Mouse (Mus musculus): ENCODE measurements around the gene Sesn2. TPM values are rescaled to one million over a fixed set of nuclear protein-coding genes. Genes with fewer than 3 reads are reported as not detected.
"Not testable (repeated sequence)": the region's sequence is repeated elsewhere in the genome, so short reads cannot be mapped to it uniquely, and the experiment has no call there.

Gene Sesn2
- total RNA-seq, 2 experiments from 2014 or later, result 9.2 to 12.3 TPM

DNA sequence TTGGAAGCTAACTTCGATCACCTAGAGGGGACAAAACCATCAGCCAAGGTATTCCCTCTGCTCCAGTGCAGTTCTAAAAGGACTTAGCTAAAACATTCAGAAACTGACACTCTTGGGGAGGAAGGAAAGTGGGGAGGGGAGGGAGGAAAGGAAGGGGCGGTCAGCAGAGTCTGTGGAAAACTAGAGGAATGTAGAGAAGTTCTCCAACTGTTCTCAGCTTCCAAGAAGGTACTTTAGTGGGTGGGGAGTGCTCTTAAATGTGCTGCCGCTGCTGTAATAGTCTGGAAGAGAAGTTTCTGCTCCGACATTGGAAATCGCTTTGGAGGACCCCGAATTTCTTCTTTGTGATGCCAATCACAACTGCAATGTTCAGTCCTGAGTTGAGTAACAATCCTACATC lies 21.3 kb downstream of the Sesn2 start:
- DNase-seq (ENCODE audit: low spot score in 2 of 2), result no peak
- intact Hi-C loops (cut with DNase I), result no loop called here

DNA sequence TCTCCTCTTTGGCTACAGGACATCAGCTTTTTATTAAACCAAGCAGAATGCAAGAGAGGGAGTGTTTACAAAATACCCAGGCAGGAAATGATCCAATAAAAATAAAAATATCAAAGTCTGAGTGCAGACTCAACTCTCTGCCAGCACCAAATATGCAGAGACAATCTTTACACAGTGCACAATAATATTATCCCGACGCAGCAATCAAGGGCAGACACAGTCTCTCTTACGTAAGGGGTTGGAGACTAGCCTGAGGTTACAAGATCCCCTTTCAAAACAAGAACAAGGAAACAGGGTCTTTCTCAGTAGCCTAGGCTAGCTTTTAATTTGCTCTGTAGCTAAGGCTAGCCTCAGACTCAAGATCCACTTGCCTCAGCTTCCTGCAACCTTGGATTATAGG lies 21.8 kb downstream of the Sesn2 start:
- intact Hi-C loops (cut with DNase I), result no loop called here
- no peak for DNase-seq (ENCODE audit: low spot score in 2 of 2)

DNA sequence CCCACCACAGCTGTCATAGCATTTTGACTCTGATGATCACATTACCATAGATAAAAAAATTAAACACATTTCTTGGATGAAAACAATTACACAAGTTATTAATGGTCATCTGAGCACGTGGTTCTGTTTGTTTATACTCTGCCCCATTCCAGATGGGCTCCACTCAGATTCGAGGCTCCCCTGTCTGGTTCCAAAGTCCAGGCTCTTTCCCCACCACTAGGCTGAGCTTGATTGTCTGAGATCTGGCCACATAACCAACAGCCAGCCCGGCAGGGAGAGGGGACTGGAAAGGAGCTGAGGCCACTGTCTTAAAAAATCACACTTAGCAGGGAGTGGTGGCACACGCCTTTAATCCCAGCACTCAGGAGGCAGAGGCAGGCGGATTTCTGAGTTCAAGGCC lies 25.5 kb downstream of the Sesn2 start:
- DNase-seq (ENCODE audit: low spot score in 2 of 2), result no peak
- intact Hi-C loops (cut with DNase I), result no loop called here

DNA sequence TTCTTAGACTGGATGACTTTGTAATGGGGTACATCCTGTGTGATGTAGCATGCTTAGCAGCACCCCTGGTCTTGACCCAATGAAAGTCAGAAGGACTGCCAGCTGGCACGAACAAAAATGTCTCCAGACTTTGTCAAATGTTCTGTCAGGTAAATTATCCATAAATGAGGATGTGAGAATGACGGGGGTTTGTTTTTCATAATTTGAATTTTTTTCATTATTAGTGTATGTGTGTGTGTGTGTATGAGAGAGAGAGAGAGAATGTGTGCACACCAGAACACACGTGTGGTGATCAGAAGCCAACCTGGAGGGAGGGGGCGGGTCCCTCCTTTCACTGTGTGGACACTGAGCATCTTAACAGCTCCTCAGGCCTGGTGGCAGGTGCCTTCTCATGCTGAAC lies 26.1 kb downstream of the Sesn2 start:
- intact Hi-C loops (cut with DNase I), result no loop called here
- DNase-seq (ENCODE audit: low spot score in 2 of 2), result no peak

DNA sequence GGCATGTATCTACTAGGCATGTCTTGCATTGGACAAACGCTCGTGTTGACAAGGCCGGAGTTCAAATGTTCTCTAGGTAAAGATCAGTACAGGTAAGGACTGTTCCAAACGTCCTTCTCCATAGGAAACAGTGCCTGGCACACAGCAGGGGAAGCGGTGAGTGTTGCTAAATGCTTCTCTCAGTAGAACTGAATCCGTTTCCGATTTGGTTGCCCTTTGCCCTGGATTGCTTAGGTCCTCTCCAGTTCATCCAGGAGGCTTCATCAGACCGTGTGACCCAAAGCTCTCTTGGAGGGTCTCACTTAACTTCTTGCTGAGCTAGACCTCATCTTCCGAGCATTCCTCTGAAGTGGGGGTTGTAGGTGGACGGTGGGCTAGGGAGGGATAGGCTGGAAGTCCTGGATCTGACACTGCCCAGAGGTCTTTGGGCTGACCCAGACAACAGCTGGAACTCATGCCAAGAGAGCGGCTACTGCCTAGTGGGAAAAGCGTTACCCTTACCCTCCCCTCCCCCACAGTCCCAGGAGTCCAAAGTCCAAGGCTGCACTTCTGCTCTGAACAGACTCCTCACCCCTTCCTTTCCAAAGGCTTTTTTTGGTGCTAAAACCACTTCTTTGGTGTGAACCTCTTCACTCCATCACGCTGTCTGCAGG lies 27.2 kb downstream of the Sesn2 start:
- intact Hi-C loops (cut with DNase I), result no loop called here

DNA sequence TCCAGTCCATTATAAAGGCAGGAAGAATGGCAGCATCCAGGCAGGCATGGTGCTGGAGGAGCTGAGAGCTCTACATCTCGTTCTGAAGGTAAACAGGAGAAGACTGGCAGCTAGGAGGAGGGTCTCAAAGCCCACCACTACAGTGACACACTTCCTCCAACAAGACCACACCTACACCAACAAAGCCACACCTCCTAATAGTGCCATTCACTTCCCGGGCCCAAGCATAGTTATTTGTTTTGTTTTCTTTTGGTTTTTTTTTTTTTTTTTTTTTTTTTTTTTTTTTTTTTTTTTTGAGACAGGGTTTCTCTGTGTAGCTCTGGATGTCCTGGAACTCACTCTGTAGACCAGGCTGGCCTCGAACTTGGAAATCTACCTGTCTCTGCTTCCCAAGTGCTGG lies 28.2 kb downstream of the Sesn2 start:
- intact Hi-C loops (cut with DNase I); DNase-seq (ENCODE audit: low spot score in 2 of 2): not testable (repeated sequence)

More for the DNA sequence above, 27.2 kb downstream of the Sesn2 start:
- DNase-seq (ENCODE audit: low spot score in 2 of 2), result no peak

DNA sequence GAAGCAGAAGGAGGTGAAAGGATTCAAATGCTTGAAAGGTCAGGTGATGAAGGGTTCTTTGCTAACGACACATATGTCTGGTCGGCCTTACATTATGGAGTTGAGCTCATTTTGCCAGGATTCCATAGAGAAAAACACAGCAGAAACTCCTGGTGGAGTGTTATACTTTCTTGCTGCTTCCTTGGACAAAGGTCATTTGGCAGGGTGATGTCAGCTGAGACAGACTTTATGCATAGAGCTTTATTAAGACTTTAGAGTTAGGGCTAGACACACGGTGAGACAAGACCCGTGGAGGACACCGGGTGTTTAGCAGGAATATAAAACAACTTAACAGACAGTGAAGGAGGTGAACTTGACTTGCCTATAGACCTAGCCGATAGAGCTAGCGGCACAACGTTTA lies 32.5 kb downstream of the Sesn2 start:
- no peak for DNase-seq (ENCODE audit: low spot score in 2 of 2)
- intact Hi-C loops (cut with DNase I), result no loop called here

DNA sequence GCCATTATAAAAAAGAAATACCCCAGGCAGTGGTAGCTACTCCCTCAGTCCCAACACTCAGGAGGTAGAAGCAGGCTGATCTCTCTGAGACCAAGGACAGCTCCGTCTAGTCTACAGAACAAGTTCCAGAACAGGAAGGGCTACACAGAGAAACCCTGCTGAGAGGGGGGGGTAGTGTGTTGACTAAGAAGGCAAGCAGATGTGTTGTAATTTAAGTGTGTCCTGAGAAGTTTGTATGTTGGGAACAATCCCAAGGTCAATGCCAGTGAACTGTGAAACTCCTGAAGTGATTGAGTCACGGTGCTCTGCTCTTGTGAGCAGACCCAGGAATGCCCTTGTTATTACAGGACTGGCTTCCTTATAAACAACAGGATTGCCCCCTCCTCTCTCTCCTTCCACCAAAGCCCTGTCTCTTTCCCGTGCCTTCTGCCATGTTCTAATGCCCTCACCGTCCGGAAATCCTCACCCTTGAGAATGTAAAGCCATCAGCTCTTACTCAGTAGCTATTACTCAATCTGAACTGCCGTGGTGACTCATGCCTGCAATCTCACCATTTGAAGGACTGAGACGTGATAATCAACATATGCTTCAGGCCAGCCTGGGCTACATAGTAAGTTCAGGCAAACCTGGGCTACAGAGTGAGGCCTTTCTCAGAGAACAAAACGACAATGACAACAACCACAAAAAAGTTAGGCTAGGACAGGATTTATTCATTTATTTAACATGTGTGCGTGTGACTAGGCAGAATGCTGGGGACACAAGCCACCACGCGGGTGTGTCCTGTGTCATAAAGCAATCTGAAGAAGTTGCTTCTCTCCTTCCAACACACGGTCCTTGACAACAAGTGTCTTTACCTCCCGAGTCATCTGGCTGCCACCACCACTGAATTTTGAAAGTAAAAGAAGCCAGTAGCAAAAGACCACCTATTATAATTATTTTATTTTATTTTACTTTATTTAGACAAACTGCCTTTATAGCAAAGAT lies 34.1 kb downstream of the Sesn2 start:
- DNase-seq (ENCODE audit: low spot score in 2 of 2), result no peak
- intact Hi-C loops (cut with DNase I), result no loop called here

DNA sequence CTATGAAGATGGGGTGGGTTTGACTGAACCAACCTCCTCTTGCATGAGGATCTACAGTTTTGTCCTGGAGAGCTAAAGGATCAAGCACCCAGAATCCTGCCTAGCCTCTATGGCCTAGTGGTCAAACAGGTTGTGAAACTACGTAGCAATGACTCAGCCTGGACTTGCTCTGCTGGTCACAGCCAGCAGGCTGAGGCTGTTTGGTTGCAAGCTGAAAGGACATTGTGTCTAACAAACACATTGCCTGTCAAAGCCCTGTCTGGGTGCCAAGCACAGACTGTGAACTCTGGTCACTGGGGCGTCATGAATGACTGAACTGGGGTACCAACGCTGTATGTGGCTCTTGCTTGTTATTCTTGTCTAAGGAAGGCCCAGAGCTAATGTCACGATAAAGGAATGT lies 35.7 kb downstream of the Sesn2 start:
- intact Hi-C loops (cut with DNase I), result no loop called here
- DNase-seq (ENCODE audit: low spot score in 2 of 2), result no peak

DNA sequence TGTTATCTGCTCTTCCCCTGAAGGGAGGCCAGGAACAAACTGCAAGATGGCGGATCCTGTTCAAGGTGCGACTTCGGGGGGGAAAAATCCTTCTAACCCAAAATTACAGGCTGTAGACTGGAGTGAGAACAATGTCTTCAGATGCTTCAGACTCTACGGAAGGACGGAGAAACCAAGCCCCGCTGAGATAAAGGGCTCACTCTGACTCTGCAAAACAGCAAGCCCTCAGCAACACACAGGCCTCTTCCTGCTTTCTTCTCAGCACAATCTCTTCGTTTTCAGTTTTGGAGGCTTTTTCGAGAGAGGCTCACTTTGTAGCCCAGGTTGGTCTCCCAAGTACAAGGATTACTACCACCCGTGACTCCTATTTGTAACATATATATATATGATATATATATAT lies 36.9 kb downstream of the Sesn2 start:
- DNase-seq (ENCODE audit: low spot score in 2 of 2), result no peak
- intact Hi-C loops (cut with DNase I), result no loop called here

DNA sequence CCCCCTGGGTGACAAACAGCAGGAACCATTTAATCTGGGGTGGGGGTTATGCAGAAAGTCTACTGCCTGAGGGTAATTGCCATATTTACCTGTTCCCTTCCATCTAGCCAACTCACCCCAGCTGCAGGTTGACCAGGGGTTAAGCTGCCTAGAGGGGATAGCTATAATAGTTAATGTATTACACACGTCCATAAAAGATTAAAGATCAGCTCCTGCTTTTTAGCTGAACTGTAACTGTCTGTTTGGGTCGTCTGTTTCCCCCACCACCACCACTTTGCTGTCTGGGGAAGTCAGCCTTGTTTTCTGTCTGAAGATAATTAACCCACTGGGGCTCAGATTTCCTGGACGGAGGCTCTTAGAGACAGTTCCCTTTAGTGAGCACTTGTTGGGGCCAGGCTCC lies 40.4 kb downstream of the Sesn2 start:
- intact Hi-C loops (cut with DNase I), result no loop called here
- no peak for DNase-seq (ENCODE audit: low spot score in 2 of 2)

DNA sequence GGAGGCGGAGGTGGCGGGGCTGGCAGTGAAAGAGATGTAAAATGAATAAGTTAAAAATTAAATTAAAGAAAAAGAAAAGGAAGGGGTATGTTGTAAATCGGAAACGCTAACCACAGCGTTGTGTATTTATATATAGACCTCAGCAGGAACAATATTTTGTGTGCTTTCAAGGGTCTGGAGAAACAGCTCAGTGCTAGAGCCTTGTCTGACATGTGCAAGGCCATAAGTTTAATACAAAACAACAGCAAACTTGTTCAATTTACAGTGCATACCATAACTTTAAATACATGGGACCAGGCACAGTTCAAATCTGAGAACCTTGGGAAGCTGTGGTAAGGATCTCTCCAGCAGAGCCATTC lies 46.1 kb downstream of the Sesn2 start:
- no peak for DNase-seq (ENCODE audit: low spot score in 2 of 2)
- intact Hi-C loops (cut with DNase I), result no loop called here

DNA sequence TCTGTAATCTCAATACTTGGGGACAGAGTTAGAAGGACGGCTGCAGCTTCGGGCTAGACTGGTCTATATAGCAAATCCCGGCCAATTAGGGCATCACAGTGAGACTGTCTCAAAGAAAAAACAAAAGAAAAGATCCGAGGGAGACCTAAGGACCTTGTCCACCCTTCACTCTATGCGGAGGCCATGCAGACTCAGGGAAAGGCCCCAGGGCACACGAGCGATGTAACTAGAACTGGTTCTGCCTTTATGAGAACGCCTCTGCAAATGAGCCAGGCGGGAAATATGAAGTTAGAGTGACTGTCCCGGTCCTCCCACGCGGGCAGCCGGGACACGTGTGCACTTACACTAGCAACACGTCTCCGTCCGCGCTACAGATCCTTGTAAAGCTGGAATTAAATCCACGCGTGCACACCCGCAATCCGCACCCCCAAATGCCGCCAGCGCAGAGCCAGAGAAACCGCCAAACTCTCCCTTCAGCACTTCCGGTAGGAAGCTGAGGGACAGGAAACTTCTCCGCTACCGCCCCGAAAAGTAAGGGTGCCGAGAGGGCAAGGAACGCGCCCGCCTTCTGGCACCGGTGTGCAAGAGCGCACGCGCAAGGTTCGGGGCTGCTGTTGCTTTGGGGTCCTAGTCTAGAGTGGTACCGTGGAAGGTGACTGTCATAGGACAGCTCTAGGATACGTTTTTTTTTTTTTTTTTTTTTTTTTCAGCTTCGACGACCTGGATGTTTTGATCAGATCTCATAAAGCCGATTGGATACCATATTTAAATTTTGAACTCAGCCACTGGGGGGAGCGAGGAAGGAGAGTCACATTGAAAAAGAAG lies 46.7 kb downstream of the Sesn2 start, which contains the start of gene Med18:
Med18 (minus strand) TSS at position 492 of the 825 bp plus-strand sequence.
- peak; percentile 95 for DNase-seq (ENCODE audit: low spot score in 2 of 2)
- intact Hi-C loops (cut with DNase I), result loop anchor here (2.0 kb wide), 1 partner anchor 51 kb away; no protein-coding TSS in a partner anchor

DNA sequence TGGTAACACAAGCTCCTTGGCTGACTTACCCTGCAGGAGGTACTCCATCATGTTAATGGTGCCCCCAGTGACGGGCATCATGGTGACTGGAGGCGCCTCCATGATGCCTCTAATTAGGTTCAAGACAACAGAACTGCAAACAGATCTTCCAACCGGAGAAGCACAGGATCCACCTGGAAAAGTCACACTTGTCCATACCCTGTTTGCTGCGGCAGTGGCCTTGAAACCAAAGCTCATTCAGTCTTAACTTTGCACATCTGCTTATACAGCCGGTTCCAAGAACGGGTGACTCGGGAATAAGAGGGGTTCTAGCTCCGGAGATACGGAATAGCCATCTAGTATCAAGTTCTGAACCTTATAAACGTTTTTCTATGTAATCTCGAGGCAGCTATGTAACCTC lies 47.5 kb downstream of the Sesn2 start:
- no peak for DNase-seq (ENCODE audit: low spot score in 2 of 2)
- intact Hi-C loops (cut with DNase I), result loop anchor here (2.0 kb wide), 1 partner anchor 52 kb away; no protein-coding TSS in a partner anchor

DNA sequence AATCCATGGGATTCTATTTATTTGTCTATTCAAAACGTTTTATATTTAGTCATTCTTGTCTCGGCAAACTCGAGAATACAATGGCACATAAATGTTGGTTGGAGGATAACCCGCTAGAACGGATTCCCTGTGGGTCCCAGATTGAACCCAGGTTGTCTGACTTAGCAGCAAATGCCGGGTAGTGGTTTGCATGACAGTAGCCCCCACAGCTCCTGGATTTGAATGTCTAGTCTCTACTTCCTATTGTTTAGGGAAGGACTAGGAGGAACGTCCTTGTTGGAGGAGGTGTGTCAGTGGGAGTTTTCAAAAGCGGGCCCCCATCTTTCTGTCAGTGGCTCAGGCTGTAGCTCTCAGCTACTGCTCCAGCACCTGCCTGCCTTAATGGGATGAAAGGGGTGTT lies 50.1 kb downstream of the Sesn2 start:
- intact Hi-C loops (cut with DNase I), result no loop called here
- DNase-seq (ENCODE audit: low spot score in 2 of 2), result no peak

DNA sequence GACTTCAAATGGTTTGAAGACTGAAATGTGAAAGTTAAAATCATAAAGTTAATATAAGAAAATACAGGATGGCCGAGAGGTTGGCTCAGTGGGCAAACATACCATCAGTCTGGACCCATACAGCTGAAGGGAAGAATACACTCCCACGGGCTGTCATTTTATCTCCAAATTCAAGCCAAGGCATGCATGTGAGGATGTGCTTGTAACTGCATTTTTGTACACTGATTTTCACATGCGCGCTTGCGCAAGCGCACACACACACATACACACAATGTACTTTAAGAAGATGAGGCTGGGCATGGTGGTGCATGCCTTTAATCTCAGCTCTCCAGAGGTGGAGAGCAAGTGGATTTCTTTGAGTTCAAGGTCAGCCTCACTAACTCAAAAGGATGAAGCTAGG lies 54.7 kb downstream of the Sesn2 start:
- intact Hi-C loops (cut with DNase I), result no loop called here
- DNase-seq (ENCODE audit: low spot score in 2 of 2), result no peak

DNA sequence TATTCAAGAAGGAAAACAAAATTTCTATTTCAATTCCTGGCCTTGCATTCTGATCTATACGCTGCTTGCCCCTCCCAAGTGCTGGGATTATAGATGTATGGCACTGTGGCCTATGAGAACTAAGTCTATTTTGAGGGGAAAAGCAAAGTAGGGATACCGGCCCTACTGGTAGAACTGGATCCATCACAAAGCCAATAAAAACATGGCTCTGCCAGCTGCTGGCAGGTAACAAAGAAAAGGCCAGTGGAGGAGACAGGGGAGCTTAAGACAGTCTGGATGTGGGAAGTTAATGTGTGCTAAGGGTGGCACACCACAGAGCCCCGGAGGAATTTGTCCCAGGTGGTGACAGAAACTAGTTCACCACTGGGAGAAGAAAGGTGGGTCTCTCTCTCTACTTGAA lies 55.2 kb downstream of the Sesn2 start:
- intact Hi-C loops (cut with DNase I), result no loop called here
- DNase-seq (ENCODE audit: low spot score in 2 of 2), result no peak

DNA sequence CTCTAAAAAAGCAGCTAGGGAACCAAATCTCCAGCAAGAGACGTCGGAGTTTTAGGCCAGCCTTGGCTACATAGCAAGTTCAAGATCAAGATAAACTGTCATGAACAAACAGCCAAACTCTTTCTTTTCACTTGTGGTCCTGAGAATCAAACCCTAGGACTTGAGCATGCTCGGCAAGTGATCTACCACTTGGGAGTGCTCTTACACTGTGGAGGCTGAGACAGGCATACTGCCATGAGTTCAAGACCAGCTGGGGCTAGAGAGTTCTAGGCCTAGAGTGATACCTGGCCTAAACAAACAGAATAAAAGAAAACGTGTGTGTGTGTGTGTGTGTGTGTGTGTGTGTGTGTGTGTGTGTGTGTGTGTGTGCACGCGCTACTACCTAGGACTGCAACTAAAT lies 56.1 kb downstream of the Sesn2 start:
- DNase-seq (ENCODE audit: low spot score in 2 of 2), result no peak
- intact Hi-C loops (cut with DNase I), result no loop called here

DNA sequence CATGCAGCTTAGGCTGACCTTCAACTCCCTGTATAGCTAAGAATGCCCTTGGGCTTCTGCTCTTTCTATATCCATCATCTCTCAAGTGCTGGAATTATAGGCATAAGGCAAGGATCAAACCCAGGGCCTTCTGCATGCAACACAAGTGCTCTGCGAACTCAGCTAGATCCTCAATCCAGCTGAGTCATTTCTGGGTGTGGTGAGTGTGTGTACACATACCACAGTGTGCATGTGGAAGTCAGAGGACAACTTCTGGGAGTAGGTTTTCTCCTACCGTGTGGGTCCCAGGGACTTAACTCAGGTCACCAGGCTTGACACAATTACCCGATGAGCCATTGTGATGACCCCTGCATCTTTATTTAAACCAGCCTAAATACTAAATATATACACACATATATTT lies 60.5 kb downstream of the Sesn2 start:
- intact Hi-C loops (cut with DNase I), result no loop called here
- no peak for DNase-seq (ENCODE audit: low spot score in 2 of 2)

DNA sequence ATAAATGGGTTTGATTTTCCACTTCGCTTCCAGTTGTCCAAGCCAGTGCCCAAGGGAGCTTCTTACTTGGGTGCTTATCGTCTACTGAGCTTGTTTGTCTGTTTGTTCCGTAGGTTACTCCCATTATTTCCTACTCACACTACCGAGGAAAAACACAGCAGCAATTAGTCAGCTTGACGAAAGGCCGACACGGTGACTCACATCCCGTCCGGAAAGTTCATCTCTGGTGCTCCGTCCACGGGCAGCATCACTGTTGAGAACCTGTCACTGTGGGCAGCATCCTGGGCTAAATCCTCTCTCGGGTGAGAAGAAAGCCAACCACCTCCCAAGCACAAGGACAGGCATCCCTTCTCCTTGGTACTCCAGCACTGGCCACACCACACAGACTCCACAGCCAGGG lies 64.2 kb downstream of the Sesn2 start:
- DNase-seq (ENCODE audit: low spot score in 2 of 2), result no peak
- intact Hi-C loops (cut with DNase I), result no loop called here
